Mouse (Mus musculus) forebrain, postnatal 0 days (tissue): Measurements from ENCODE around the gene Igdcc3. TPM values are rescaled to one million over a fixed set of nuclear protein-coding genes. Genes with fewer than 3 reads are reported as not detected.
A peak's percentile ranks its signal among the peaks of the same experiment; 100 is the strongest.

Source experiments
- ATAC-seq: fragments of 200-750 bp; cut with Nextera tagmentation; 2 replicates; pipeline ENCODE4 v1.8.0; 2017; ENCODE audit warnings: mild to moderate bottlenecking, moderate library complexity
- DNase-seq: peaks from one replicate; pipeline ENCODE4 v3.0.0-alpha.2; 2015
- H3K27ac ChIP-seq: fragments of 300-500 bp; sonication (generic); 2 replicates; pipeline ENCODE4 v1.5.1; 2014; ENCODE audit warnings: low read depth, mild to moderate bottlenecking, antibody characterized with exemption, low read length, moderate library complexity, mixed read lengths
- H3K27me3 ChIP-seq: fragments of 300-500 bp; sonication (generic); 2 replicates; pipeline ENCODE4 v1.6.1; 2014; ENCODE audit warnings: mild to moderate bottlenecking, low read length, mixed read lengths; ENCODE audit not compliant: insufficient read depth
- H3K36me3 ChIP-seq: fragments of 300-500 bp; sonication (generic); 2 replicates; pipeline ENCODE4 v1.6.1; 2014; ENCODE audit warnings: mild to moderate bottlenecking, moderate library complexity; ENCODE audit not compliant: insufficient read depth
- H3K4me1 ChIP-seq: fragments of 300-500 bp; sonication (generic); 2 replicates; pipeline ENCODE4 v1.6.1; 2014; ENCODE audit warnings: antibody characterized with exemption; ENCODE audit not compliant: insufficient read depth
- H3K4me2 ChIP-seq: fragments of 300-500 bp; sonication (generic); 2 replicates; pipeline ENCODE4 v1.6.1; 2014; ENCODE audit warnings: low read depth, mild to moderate bottlenecking, moderate library complexity
- H3K4me3 ChIP-seq: fragments of 300-500 bp; sonication (generic); 2 replicates; pipeline ENCODE4 v1.5.1; 2014; ENCODE audit warnings: low read depth, low read length, mixed read lengths
- H3K9ac ChIP-seq: fragments of 300-500 bp; sonication (generic); 2 replicates; pipeline ENCODE4 v1.6.1; 2014; ENCODE audit warnings: mild to moderate bottlenecking
- H3K9me3 ChIP-seq: fragments of 300-500 bp; sonication (generic); 2 replicates; pipeline ENCODE4 v1.6.1; 2016; ENCODE audit warnings: low read length
- CTCF ChIP-seq: sonication (generic); IDR thresholded peaks from 2 replicates; pipeline ENCODE4 v1.5.1; 2016; ENCODE audit warnings: antibody characterized with exemption, control low read depth, low read depth
- WGBS: fragments of 180-500 bp; shearing (Covaris S2); extraction: QIAGEN DNeasy Blood & Tissue Kit; methylation state at CpG from one replicate; pipeline ENCODE4 v1.1.7; 2014; 5-methylcytosine and 5-hydroxymethylcytosine counted together
- polyA plus RNA-seq: library from polyadenylated mRNA; unstranded; fragments of >200 nt; fragmentation: Nextera tagmentation; extraction: Ambion mirVana; gene quantifications from 2 replicates; pipeline ENCODE4 v1.2.1, GENCODE M21; 2015
- total RNA-seq: library from RNA; depleted of rRNA; stranded (reverse); fragments of >200 nt; gene quantifications from 2 replicates; pipeline ENCODE4 v1.2.3, GENCODE M21; 2014

The Igdcc3 gene
- total and polyA plus RNA-seq, 2 experiments from 2014 or later: 3.0 to 4.2 TPM

DNA sequence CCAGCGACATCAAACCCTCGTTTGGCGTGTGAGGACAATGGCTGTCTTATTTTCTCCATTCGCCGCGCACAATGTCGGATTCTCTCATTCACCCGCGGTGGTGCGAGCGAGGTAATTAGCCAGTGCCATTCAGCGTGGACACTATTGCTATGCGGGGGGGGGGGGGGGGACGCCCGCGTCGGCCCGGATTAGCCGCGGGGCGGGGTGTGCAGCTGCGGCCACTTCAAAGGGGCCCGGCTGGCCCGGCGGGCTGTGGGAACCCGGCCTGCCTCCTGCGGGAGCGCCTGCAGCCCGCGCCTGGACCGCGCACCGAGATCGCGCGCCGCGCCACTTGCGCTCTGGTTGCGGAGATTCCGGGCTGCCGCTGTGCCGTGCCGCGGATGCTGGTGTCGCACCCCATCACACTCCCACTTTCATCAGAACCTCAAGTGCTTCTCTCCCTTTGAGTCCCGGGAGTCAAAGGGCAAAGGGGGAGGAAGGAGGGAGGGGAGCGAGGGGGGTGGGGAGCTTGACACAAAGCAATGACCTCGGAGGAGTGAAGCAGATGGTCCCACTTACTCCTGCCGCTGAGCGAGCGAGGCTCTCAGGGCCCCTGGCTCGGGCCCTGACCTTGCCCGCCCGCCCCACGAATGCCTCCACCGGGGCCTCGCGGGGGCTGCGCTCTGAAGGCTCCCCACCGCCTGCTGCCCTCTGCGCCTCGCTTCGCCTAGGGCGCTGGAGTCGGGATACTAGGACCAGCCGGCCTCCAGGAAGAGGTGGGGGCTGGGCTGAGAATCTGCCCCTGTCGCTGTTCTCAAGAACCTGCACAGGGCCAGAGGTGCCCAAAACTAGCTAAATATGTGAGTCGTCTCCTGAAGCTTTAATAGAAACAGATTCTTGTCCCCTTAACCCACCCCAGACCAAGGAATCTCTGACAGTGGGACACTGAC lies 22.0 kb downstream of the Igdcc3 start:
- Histone ChIP-seq H3K27me3 (no peaks in the 10 kb centered on the region), H3K27ac (peak overlapping the region; percentile 45; the same call in 1 of the 2 replicates), H3K9me3 (no peaks in the 10 kb centered on the region), H3K9ac (peak overlapping the region; percentile 56), H3K4me1 (peaks cover 9% of the 10 kb centered on the region), H3K4me3 (peak overlapping the region; percentile 49), H3K36me3 (no peaks in the 10 kb centered on the region), H3K4me2 (peak overlapping the region; percentile 86)
- ATAC-seq (peak; percentile 81), DNase-seq (peak; percentile 61)
- TF ChIP-seq CTCF: no peak
- WGBS: 3% methylated on average over 63 of the region's 69 CpGs

DNA sequence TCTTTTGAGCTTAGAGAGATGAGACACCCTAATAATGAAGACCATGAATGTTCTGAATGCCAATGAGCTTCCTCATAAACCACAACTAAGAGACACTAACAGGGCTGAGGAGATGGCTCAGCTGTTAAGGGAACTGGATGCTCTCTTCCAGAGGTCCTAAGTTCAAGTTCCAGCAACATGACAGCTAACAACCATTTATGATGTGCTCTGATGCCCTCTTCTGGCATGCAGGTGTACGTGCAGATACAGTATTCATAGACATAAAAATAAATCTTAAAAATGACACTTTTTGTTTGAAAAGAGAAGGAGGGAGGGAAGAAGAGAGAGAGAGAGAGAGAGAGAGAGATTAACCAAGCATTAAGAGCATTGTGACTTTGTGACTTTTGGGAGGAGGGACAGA lies 23.9 kb downstream of the Igdcc3 start:
- TF ChIP-seq CTCF: peak; percentile 69
- whole genome bisulfite sequencing: 29% methylated on average over 1 of the region's 1 CpGs
- ATAC-seq (no peak), DNase-seq (no peak)
- Histone ChIP-seq H3K36me3 (no peaks in the 10 kb centered on the region), H3K27me3 (no peaks in the 10 kb centered on the region), H3K9ac (no peak overlapping the region), H3K4me1 (peaks cover 9% of the 10 kb centered on the region), H3K9me3 (no peaks in the 10 kb centered on the region), H3K27ac (no peak overlapping the region), H3K4me3 (no peak overlapping the region), H3K4me2 (no peak overlapping the region)

DNA sequence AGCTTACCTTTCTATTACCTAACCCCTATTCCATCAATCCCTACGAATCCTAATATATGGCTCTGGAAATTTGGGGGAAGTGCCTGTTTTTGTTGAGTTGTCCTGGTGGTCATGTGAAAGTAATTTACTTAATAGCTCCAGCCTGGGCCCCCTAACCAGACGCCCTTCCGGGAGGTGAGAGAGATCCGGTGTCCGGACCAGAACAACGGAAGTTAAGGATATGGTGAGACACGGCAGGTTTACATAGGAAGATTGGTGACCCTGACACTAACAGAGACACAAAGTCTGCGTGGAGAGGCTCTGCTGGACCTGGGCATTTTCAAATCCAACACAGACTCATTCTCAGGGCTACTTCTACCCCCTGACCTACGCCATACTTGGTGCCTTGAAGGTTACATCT lies 25.4 kb downstream of the Igdcc3 start:
- Histone ChIP-seq H3K36me3 (no peaks in the 10 kb centered on the region), H3K4me3 (no peak overlapping the region), H3K27ac (no peak overlapping the region), H3K4me1 (peaks cover 9% of the 10 kb centered on the region), H3K4me2 (no peak overlapping the region), H3K9ac (no peak overlapping the region), H3K27me3 (no peaks in the 10 kb centered on the region), H3K9me3 (no peaks in the 10 kb centered on the region)
- 82% methylated on average over 9 of the region's 9 CpGs for WGBS
- DNase-seq (no peak), ATAC-seq (no peak)
- TF ChIP-seq CTCF: no peak

DNA sequence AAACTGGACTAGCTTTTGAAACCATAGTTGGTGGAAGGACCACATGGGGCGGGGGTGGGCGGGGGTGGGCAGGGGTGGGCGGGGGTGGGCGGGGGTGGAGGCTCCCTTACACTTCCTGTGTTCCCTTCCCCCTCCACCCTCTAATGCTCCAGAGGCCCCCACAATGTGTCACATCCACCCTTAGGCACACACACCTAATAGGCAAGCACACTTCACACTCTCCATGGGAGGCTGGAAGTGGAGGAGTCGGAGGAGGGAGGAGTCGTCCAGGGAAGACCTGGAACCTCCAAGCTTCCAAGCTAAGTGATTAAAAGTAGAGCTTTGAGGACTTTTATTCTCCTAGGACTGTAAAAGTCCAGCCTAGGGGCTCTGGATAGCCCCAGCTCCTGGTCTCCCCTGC lies 27.5 kb downstream of the Igdcc3 start:
- H3K4me3 ChIP-seq: no peak overlapping the region
- DNase-seq (no peak), ATAC-seq (no peak)
- no peak overlapping the region for H3K4me2 ChIP-seq
- no peak overlapping the region for H3K27ac ChIP-seq
- no peaks in the 10 kb centered on the region for H3K9me3 ChIP-seq
- 59% methylated on average over 6 of the region's 6 CpGs for WGBS
- no peak for TF ChIP-seq CTCF
- H3K4me1 ChIP-seq: no peaks in the 10 kb centered on the region; the same call in 1 of the 2 replicates
- H3K9ac ChIP-seq: no peak overlapping the region
- no peaks in the 10 kb centered on the region for H3K36me3 ChIP-seq
- no peaks in the 10 kb centered on the region for H3K27me3 ChIP-seq

DNA sequence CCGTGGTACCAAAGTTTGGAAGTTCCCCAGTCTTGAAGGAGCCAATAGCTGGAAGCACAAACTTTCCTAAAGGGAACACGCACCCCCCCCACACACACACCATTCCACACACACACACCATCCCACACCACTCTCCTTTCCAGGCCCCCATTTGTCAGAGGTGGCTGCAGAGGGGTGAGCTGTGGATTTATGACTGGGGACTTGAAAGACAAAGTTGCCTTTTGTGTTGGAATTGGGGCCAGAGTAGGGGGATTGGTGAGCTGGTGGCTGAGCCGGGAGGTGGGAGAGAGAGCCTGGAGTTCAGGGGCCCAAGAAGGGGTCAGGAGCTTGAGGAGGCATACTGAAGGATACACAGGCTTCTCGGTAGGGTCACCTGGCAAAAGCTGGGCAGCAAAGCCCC lies 28.0 kb downstream of the Igdcc3 start:
- ATAC-seq: no peak
- H3K9me3 ChIP-seq: no peaks in the 10 kb centered on the region
- H3K36me3 ChIP-seq: no peaks in the 10 kb centered on the region
- H3K27ac ChIP-seq: no peak overlapping the region
- H3K4me2 ChIP-seq: no peak overlapping the region
- no peaks in the 10 kb centered on the region for H3K4me1 ChIP-seq
- DNase-seq: no peak
- no peak overlapping the region for H3K4me3 ChIP-seq
- no peaks in the 10 kb centered on the region for H3K27me3 ChIP-seq
- no peak for TF ChIP-seq CTCF
- WGBS: 52% methylated on average over 4 of the region's 4 CpGs
- no peak overlapping the region for H3K9ac ChIP-seq

DNA sequence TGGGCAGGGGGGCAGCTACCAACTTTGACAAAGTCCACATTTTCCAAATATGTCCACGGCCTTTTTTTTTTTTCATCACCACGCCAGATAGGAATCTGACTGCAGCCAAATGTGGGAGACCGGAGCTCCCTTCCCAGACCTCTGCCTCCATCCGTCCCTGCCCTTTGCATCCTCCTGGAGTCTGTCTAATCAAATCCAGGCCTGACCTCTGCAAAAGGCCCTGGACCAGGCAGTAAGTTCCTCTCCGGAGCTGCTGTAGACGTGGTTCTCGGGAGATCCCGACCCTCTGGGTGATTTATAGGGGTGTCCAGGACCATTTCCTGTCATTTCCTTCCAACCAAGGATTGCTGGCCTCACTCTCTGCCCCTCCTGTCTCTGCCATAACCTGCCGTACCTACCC lies 31.7 kb downstream of the Igdcc3 start:
- H3K9ac ChIP-seq: no peak overlapping the region
- WGBS: 87% methylated on average over 9 of the region's 9 CpGs
- no peak overlapping the region for H3K4me2 ChIP-seq
- peaks cover 6% of the 10 kb centered on the region; the same call in 1 of the 2 replicates for H3K4me1 ChIP-seq
- TF ChIP-seq CTCF: no peak
- H3K9me3 ChIP-seq: no peaks in the 10 kb centered on the region
- ATAC-seq (no peak), DNase-seq (no peak)
- H3K27ac ChIP-seq: no peak overlapping the region
- no peak overlapping the region for H3K4me3 ChIP-seq
- no peaks in the 10 kb centered on the region for H3K27me3 ChIP-seq
- no peaks in the 10 kb centered on the region for H3K36me3 ChIP-seq

DNA sequence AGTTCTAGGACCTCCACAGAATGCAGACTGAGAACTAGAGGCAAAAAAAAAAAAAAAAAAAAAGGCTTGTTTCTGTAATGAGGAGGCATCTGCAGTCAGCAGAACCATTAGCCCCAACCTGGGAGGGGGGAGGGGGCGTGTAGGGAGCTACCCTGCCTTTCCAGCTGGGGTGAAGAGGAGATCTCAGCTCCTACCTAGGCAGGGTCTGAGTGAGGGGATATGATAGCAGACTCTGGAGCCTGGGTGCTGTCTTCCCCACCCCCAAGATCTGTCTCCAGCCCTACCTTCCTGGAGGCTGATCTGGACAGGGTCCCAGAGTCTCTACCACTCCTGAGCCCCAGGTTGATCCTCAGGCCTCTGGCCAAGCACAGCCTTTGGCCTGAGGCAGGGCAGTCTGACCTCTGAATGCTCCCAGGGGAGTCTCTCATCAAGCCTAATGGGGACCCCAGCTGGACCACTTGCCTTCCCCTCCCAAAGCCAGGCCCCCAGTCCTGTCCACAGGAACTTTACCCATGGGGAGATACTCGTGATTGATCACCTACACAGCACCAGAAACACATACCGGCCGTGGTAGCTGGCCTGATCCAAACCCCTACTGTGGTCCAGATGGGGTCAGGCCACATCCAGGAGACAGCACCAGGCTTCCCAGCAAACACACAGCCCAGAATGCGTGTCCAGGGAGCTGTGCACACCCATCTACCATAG lies 34.4 kb downstream of the Igdcc3 start:
- Histone ChIP-seq H3K9ac (0 out of 2 replicates have a peak overlapping the region, but pooled peaks have one; percentile 22), H3K36me3 (no peaks in the 10 kb centered on the region), H3K27ac (peak overlapping the region; percentile 80), H3K27me3 (no peaks in the 10 kb centered on the region), H3K4me2 (no peak overlapping the region), H3K4me3 (no peak overlapping the region), H3K9me3 (no peaks in the 10 kb centered on the region), H3K4me1 (peaks cover 8% of the 10 kb centered on the region)
- 24% methylated on average over 5 of the region's 5 CpGs for WGBS
- DNase-seq (no peak), ATAC-seq (no peak)
- TF ChIP-seq CTCF: no peak
